Mouse (Mus musculus) liver, postnatal 0 days (tissue): Measurements from ENCODE around the gene Ubap2. TPM values are rescaled to one million over a fixed set of nuclear protein-coding genes. Genes with fewer than 3 reads are reported as not detected.

Experiments
- ATAC-seq: fragments of 200-750 bp; cut with Nextera tagmentation; 2 replicates; pipeline ENCODE4 v1.8.0; 2017; ENCODE audit warnings: mild to moderate bottlenecking, moderate library complexity
- DNase-seq: peaks from one replicate; pipeline ENCODE4 v3.0.0-alpha.2; 2016
- H3K27ac ChIP-seq: fragments of 300-500 bp; sonication (generic); 2 replicates; pipeline ENCODE4 v1.5.1; 2014; ENCODE audit warnings: antibody characterized with exemption, moderate library complexity, mild to moderate bottlenecking, low read depth
- H3K27me3 ChIP-seq: fragments of 300-500 bp; sonication (generic); 2 replicates; pipeline ENCODE4 v1.6.1; 2014; ENCODE audit warnings: low read length, control low read depth, mixed read lengths; ENCODE audit not compliant: insufficient read depth
- H3K36me3 ChIP-seq: fragments of 300-500 bp; sonication (generic); replicated peaks from 2 replicates; pipeline ENCODE4 v1.6.1; 2014; ENCODE audit warnings: mild to moderate bottlenecking, control low read depth, low read length, moderate library complexity, mixed read lengths; ENCODE audit not compliant: insufficient read depth
- H3K4me1 ChIP-seq: fragments of 300-500 bp; sonication (generic); 2 replicates; pipeline ENCODE4 v1.6.1; 2014; ENCODE audit warnings: antibody characterized with exemption, mild to moderate bottlenecking, control low read depth; ENCODE audit not compliant: insufficient read depth
- H3K4me2 ChIP-seq: fragments of 300-500 bp; sonication (generic); 2 replicates; pipeline ENCODE4 v1.6.1; 2014; ENCODE audit warnings: low read depth, mild to moderate bottlenecking, low read length, moderate library complexity, mixed read lengths
- H3K4me3 ChIP-seq: fragments of 300-500 bp; sonication (generic); 2 replicates; pipeline ENCODE4 v1.5.1; 2014; ENCODE audit warnings: low read depth, low read length
- H3K9ac ChIP-seq: fragments of 300-500 bp; sonication (generic); replicated peaks from 2 replicates; pipeline ENCODE4 v1.6.1; 2014; ENCODE audit warnings: mild to moderate bottlenecking, moderate library complexity
- H3K9me3 ChIP-seq: fragments of 300-500 bp; sonication (generic); 2 replicates; pipeline ENCODE4 v1.6.1; 2016; ENCODE audit warnings: mild to moderate bottlenecking, control low read depth, low read length, mixed read lengths
- CTCF ChIP-seq: sonication (generic); IDR thresholded peaks from 2 replicates; pipeline ENCODE4 v1.5.1; 2016; ENCODE audit warnings: antibody characterized with exemption, low read depth
- EP300 ChIP-seq: IDR thresholded peaks from 2 replicates; pipeline ENCODE4 v1.6.1; 2016; ENCODE audit warnings: antibody characterized with exemption, low read depth, mild to moderate bottlenecking
- WGBS: fragments of 180-500 bp; shearing (Covaris S2); extraction: QIAGEN DNeasy Blood & Tissue Kit; methylation state at CpG from one replicate; pipeline ENCODE4 v1.1.7; 2014; ENCODE audit not compliant: insufficient replicate concordance; 5-methylcytosine and 5-hydroxymethylcytosine counted together
- polyA plus RNA-seq: library from polyadenylated mRNA; unstranded; fragments of >200 nt; fragmentation: Nextera tagmentation; extraction: Ambion mirVana; gene quantifications from 2 replicates; pipeline ENCODE4 v1.2.1, GENCODE M21; 2015

Gene Ubap2
- polyA plus RNA-seq, 1 experiment from 2014 or later: 10.8 TPM

GRCm38 (mm10) chr4:41274377-41274979, 466 bp downstream of the Ubap2 start:
- H3K36me3 ChIP-seq: peaks cover 11% of the 10 kb centered on the region; the same call in 1 of the 2 replicates
- peak overlapping the region; percentile 96 for H3K27ac ChIP-seq
- no peak for DNase-seq
- H3K4me1 ChIP-seq: peaks cover 28% of the 10 kb centered on the region
- H3K9me3 ChIP-seq: no peaks in the 10 kb centered on the region
- peak overlapping the region; percentile 98 for H3K4me2 ChIP-seq
- 2% methylated on average over 18 of the region's 18 CpGs for WGBS
- ATAC-seq: peak; percentile 56
- H3K4me3 ChIP-seq: peak overlapping the region; percentile 96
- H3K9ac ChIP-seq: peak overlapping the region; percentile 95
- no peaks in the 10 kb centered on the region for H3K27me3 ChIP-seq
- no peak for TF ChIP-seq CTCF
- TF ChIP-seq EP300: no peak

GRCm38 (mm10) chr4:41268133-41268532, 6.8 kb downstream of the Ubap2 start:
- Histone ChIP-seq H3K9me3 (no peaks in the 10 kb centered on the region), H3K9ac (no peak overlapping the region), H3K36me3 (peaks cover 20% of the 10 kb centered on the region), H3K4me1 (peaks cover 15% of the 10 kb centered on the region), H3K27me3 (no peaks in the 10 kb centered on the region), H3K4me3 (no peak overlapping the region), H3K4me2 (no peak overlapping the region), H3K27ac (no peak overlapping the region)
- ATAC-seq: no peak
- TF ChIP-seq EP300 (no peak), CTCF (no peak)
- DNase-seq: no peak

- Histone ChIP-seq H3K4me2 (no peak overlapping the region), H3K27me3 (no peaks in the 10 kb centered on the region), H3K4me1 (no peaks in the 10 kb centered on the region), H3K27ac (no peak overlapping the region), H3K9ac (no peak overlapping the region), H3K4me3 (no peak overlapping the region), H3K36me3 (peaks cover 20% of the 10 kb centered on the region), H3K9me3 (no peaks in the 10 kb centered on the region)
- WGBS: 79% methylated on average over 4 of the region's 4 CpGs
- ATAC-seq (no peak), DNase-seq (no peak)
- no peak for TF ChIP-seq CTCF
- no peak for TF ChIP-seq EP300
These were observed 8.6 kb downstream of the Ubap2 start for GRCm38 (mm10) chr4:41266350-41266749.

- ATAC-seq: no peak
- Histone ChIP-seq H3K4me1 (no peaks in the 10 kb centered on the region), H3K27ac (no peak overlapping the region), H3K4me2 (no peak overlapping the region), H3K4me3 (no peak overlapping the region), H3K36me3 (no peaks in the 10 kb centered on the region; the same call in none of the 2 replicates), H3K9ac (no peak overlapping the region), H3K27me3 (no peaks in the 10 kb centered on the region), H3K9me3 (no peaks in the 10 kb centered on the region)
- TF ChIP-seq CTCF (no peak), EP300 (no peak)
- no peak for DNase-seq
These were observed 14.3 kb downstream of the Ubap2 start for GRCm38 (mm10) chr4:41260691-41261090.

GRCm38 (mm10) chr4:41259019-41259418, 15.9 kb downstream of the Ubap2 start:
- Histone ChIP-seq H3K4me2 (no peak overlapping the region), H3K9ac (no peak overlapping the region), H3K27ac (no peak overlapping the region), H3K36me3 (no peaks in the 10 kb centered on the region; the same call in 1 of the 2 replicates), H3K27me3 (no peaks in the 10 kb centered on the region), H3K4me1 (no peaks in the 10 kb centered on the region), H3K9me3 (no peaks in the 10 kb centered on the region), H3K4me3 (no peak overlapping the region)
- TF ChIP-seq CTCF (no peak), EP300 (no peak)
- ATAC-seq (no peak), DNase-seq (no peak)
- 90% methylated on average over 4 of the region's 4 CpGs for WGBS

GRCm38 (mm10) chr4:41257752-41258151, 17.2 kb downstream of the Ubap2 start:
- TF ChIP-seq EP300: no peak
- no peak for TF ChIP-seq CTCF
- ATAC-seq: no peak

More at GRCm38 (mm10) chr4:41257752-41258151, 17.2 kb downstream of the Ubap2 start:
- no peak overlapping the region for H3K4me2 ChIP-seq
- 76% methylated on average over 1 of the region's 1 CpGs for WGBS
- no peak overlapping the region for H3K4me3 ChIP-seq
- no peak for DNase-seq
- no peak overlapping the region for H3K27ac ChIP-seq
- no peaks in the 10 kb centered on the region for H3K9me3 ChIP-seq
- no peaks in the 10 kb centered on the region for H3K36me3 ChIP-seq
- no peaks in the 10 kb centered on the region for H3K27me3 ChIP-seq
- no peak overlapping the region for H3K9ac ChIP-seq
- H3K4me1 ChIP-seq: no peaks in the 10 kb centered on the region
